Mouse (Mus musculus): ENCODE measurements around the gene 1700067P10Rik. TPM values are rescaled to one million over a fixed set of nuclear protein-coding genes. Genes with fewer than 3 reads are reported as not detected.

1700067P10Rik gene
- 0.34 TPM in 1 of 2 replicates, not detected in the other for polyA plus RNA-seq (2015; fragmentation: Nextera tagmentation; extraction: Ambion mirVana)

DNA sequence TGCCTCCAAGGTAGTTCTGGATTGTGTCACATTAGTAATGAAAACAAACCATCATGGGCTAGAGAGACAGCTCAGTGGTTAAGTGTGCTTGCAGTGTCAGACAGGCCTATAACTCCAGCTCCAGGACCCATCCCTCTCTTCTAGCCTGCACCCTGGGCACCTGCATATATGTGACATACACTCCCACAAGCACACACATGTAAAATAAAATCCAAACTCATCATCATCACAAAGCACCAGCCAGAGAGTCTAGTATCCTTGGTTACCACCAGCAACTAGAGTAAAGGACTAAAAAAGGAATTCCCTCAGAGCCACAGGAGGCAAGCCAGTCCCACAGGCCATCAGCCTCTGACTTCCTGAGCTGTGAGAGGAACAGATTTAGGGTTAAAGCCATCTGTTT, at the start of gene 1700067P10Rik:
Gene 1700067P10Rik (plus strand): TSS at position 301 of the 400 bp plus-strand sequence.
- ATAC-seq: no peak
- Histone ChIP-seq H3K9ac (replicated peaks) (no peak within 1 kb of the TSS), H3K4me2 (replicated peaks) (no peak within 1 kb of the TSS), H3K4me1 (replicated peaks) (peaks cover 5% of the 10 kb centered on the region), H3K9me3 (no peaks in the 10 kb centered on the region; the same call in 1 of the 2 replicates), H3K36me3 (no peaks in the 10 kb centered on the region), H3K4me3 (replicated peaks) (no peak within 1 kb of the TSS), H3K27ac (no peak within 1 kb of the TSS), H3K27me3 (peaks cover 10% of the 10 kb centered on the region)

DNA sequence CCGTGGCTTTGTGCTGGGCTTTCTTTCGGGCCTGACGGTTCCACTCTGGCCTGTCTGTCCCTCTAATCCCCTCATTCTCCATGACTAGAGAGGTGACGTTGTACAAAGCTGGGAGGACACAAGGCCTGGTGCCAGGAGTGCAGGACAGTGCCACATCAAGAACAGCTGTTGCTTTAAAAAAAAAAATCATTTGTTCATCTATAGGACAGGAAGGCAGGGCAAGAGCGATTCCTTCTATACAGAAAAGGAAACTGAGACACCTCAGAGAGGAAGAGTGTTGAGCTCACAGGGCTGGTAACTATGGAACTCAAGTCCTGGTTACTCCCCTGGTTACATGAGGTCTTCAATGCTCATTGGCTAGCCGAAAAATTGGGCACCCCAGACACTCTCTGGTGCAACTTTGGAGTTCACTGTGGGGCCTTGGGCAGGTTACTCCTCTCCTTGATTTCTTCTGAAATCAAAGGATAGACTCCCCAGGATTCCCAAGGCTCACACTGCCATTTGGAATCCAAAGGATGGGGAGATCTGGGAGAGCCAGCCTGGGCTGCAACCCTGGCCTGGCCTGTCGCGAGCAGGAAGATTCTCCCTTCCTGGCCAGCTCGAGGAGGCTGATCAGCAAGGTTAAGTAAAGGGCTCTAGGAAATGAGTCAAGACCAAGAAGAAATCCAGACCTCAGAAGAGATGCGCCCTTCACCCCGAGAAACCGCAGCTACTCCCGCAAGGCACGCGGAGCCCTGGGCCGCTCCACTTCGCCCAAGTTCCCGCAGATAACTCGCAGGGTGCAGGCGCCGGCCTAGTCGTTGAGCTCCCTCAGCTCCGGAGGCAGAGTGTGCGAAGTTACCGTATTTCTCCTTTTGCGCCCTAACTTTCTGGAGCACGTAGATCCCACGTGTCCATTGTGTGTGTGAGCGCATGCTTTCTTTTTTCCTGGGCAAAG, 47.5 kb upstream of the 1700067P10Rik start:
- H3K27me3 ChIP-seq: peaks cover 22% of the 10 kb centered on the region
- H3K4me1 ChIP-seq (replicated peaks): peaks cover 27% of the 10 kb centered on the region
- ATAC-seq: peak; percentile 74
- peak overlapping the region; percentile 76 for H3K27ac ChIP-seq
- H3K4me2 ChIP-seq (replicated peaks): peak overlapping the region; percentile 44
- H3K36me3 ChIP-seq: no peaks in the 10 kb centered on the region
- H3K9me3 ChIP-seq: no peaks in the 10 kb centered on the region
- WGBS: 3% methylated on average over 29 of the region's 29 CpGs
- H3K9ac ChIP-seq (replicated peaks): no peak overlapping the region
- H3K4me3 ChIP-seq (replicated peaks): no peak overlapping the region; the same call in 1 of the 2 replicates

DNA sequence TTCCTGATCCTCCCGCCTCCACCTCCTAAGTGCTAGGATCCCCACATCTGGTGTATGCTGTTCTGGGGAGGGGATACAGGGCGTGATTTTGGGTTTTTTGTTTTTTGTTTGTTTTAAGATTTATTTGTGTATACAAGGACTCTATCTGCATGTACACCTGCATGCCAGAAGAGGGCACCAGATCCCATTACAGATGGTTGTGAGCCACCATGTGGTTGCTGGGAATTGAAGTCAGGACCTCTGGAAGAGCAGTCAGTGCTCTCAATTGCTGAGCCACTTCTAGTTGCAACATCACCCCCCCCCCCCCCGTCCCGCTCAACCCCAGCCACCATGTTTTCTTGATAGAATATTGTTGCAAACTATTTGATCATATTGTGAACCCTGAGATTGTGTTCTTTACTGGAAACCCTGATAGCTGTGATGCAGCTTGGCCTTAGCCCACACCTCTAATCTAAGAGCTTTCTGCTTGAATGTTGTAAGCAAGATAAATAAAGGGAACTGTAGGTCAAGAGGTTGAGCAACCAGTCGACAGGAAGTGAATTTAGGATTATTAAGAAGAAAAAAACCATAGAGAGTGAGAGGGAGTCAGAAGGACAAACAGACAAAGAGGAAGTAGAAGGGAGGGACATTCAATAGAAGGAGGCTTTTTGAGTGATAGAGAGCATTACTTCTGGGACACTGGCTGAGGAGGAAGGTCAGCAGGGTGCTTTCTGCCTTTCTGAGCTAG, 45.8 kb upstream of the 1700067P10Rik start:
- no peak for ATAC-seq

DNA sequence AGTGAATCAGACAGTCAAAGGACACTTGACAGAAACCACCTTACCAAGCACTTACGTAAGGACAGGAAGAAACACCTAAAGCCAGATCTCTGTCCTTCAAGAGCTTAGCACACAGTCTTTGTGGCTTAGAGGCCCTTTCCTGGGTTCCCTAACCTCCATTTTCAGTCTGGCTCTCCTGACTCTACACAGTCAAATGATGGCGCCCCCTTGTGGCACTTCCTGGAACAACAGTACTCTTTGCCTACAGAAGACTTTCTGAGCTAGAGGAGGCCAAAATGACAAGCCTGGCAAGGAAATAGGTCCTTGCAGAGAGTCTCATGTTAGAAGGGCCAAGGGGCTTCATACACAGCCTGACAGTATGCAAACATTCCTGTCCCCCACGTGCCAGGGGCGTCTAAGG, 43.5 kb upstream of the 1700067P10Rik start:
- Histone ChIP-seq H3K9me3 (no peaks in the 10 kb centered on the region), H3K27ac (no peak overlapping the region), H3K36me3 (no peaks in the 10 kb centered on the region), H3K4me2 (replicated peaks) (no peak overlapping the region), H3K9ac (replicated peaks) (no peak overlapping the region), H3K27me3 (peaks cover 9% of the 10 kb centered on the region; the same call in 1 of the 2 replicates), H3K4me1 (replicated peaks) (peaks cover 13% of the 10 kb centered on the region), H3K4me3 (replicated peaks) (no peak overlapping the region)
- 30% methylated on average over 4 of the region's 4 CpGs for WGBS
- ATAC-seq: no peak

More for the DNA sequence above, 45.8 kb upstream of the 1700067P10Rik start:
- H3K4me1 ChIP-seq (replicated peaks): peaks cover 27% of the 10 kb centered on the region
- no peak overlapping the region for H3K4me3 ChIP-seq (replicated peaks)
- H3K9ac ChIP-seq (replicated peaks): no peak overlapping the region
- WGBS: 84% methylated on average over 5 of the region's 5 CpGs
- no peaks in the 10 kb centered on the region for H3K36me3 ChIP-seq
- H3K27ac ChIP-seq: no peak overlapping the region
- H3K4me2 ChIP-seq (replicated peaks): no peak overlapping the region
- H3K27me3 ChIP-seq: peaks cover 17% of the 10 kb centered on the region
- H3K9me3 ChIP-seq: no peaks in the 10 kb centered on the region

DNA sequence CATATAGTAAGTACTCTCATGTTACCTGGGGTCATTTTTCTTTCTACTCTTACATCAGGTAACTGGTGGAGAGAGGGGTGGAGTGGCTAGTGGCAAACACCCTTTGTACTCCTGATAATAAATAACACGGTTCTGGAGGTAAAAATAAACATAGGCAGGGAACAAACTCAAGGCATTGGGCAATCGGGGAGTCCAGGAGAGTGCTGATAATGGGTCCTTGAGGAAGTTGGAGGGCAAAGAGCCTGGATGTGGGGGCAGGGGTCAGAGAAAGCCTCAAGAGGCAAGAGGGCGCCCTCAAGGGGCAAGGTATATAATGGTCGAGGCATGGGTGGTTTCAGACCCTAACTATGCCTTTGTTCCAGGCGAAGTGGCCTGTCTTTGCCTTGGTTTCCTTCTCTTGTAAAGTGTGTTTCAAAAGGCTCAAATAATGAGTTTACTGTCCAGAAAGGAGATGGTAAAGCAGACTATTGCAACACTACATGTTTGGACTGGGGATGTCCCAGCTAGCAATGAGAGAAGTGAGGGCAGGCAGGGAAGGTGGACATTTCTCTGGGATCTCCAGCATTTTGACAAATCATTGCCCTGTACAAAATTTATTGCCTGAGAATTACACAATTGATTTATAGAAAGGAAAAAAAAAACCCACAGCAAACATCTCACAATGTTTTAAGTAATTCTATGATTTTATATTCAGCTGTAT, 37.3 kb upstream of the 1700067P10Rik start:
- no peak overlapping the region for H3K27ac ChIP-seq
- 84% methylated on average over 5 of the region's 5 CpGs for WGBS
- H3K9ac ChIP-seq (replicated peaks): no peak overlapping the region

DNA sequence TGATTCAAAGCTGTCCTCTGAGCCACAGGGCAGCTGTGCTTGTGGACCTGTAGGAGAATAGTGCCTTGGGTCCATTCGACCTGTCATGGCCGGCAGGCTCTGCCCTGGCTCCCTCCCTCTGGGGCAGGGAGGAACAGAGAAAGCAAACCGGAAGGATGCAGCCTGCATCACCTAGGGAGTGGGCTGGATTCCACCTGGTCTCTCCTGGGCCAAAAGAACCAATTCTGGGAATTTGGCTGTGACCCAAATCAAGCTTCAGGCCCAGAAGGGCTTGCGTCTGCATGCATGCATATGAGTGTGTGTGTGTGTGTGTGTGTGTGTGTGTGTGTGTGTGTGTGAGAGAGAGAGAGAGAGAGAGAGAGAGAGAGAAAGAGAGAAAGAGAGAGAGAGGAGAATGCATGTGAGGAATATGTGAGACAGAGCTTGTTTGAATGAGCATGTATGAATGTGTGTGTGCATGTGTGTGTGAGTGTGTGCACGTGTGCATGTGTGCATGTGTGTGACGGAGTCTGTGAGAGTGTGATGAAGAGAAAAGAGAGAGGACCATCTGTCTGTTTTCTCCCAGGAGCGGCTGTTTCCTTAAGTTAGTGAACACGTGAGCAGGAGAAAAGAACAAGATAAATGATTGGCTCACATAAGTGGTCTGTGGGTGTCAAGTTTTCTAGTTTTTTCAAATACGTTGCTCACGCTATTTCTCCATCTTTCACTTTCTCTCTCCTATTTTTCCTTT, 36.6 kb upstream of the 1700067P10Rik start:
- ATAC-seq: no peak
- no peak overlapping the region for H3K27ac ChIP-seq
- no peak overlapping the region for H3K9ac ChIP-seq (replicated peaks)
- H3K4me1 ChIP-seq (replicated peaks): peaks cover 18% of the 10 kb centered on the region
- WGBS: 80% methylated on average over 10 of the region's 10 CpGs
- no peaks in the 10 kb centered on the region for H3K9me3 ChIP-seq
- no peak overlapping the region for H3K4me2 ChIP-seq (replicated peaks)
- no peak overlapping the region for H3K4me3 ChIP-seq (replicated peaks)
- peaks cover 9% of the 10 kb centered on the region; the same call in 1 of the 2 replicates for H3K27me3 ChIP-seq
- H3K36me3 ChIP-seq: no peaks in the 10 kb centered on the region

More for the DNA sequence above, 37.3 kb upstream of the 1700067P10Rik start:
- Histone ChIP-seq H3K9me3 (no peaks in the 10 kb centered on the region), H3K4me1 (replicated peaks) (peaks cover 11% of the 10 kb centered on the region), H3K36me3 (no peaks in the 10 kb centered on the region), H3K27me3 (peaks cover 8% of the 10 kb centered on the region; the same call in 1 of the 2 replicates), H3K4me3 (replicated peaks) (no peak overlapping the region), H3K4me2 (replicated peaks) (no peak overlapping the region)
- no peak for ATAC-seq

DNA sequence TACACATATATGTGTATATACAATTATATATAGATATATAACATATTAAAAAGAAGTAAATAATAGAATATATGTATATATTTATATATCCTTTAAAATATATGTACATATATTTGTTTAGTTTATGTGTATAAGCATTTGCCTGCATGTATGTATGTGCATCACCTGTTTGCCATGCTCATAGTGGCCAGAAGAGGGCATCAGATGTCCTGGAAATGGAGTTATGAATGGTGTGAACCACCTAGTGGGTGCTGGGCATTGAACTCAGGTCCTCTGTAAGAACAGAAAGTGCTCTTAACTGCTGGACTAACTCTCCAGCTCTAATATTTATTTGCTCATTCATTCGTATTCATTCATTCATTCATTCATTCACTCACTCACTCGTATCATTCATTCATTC, 35.5 kb upstream of the 1700067P10Rik start:
- 83% methylated on average over 2 of the region's 2 CpGs for WGBS
- no peak overlapping the region for H3K9ac ChIP-seq (replicated peaks)
- H3K4me3 ChIP-seq (replicated peaks): no peak overlapping the region

DNA sequence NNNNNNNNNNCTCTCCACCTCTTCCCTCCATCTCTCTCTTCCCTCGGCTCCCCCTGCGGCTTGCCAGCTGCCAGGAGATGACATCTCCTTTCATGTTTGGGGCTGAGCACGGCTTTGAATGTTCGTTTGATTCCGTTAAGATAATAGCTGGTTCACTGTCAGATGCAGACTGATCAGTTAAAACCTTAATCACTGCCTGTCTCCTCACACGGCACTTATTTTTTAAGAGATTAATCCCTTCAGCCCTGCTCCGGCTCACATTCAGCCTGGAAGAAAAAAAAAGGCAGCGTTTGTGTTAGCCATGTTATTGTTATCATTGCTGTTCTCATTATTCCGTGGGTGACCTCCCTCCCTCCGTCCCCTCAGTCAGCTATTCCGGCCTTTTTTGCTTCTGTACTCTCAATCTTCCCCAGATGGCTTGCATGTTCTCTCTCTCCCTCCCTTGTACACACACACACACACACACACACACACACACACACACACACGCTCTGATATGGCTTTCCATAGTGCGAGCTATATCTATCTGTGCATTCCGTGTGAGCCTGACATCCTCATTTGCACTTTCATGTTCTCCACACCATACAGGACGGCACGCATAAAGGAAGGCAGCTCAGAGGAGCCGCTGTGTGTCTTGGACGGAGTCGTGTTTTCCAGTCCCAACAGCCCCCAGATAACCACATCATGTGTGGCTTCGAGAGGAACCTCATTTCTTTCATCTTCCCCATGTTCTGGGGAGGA, 33.9 kb upstream of the 1700067P10Rik start:
- Histone ChIP-seq H3K4me2 (replicated peaks) (peak overlapping the region; percentile 34), H3K4me3 (replicated peaks) (no peak overlapping the region), H3K36me3 (no peaks in the 10 kb centered on the region), H3K9me3 (no peaks in the 10 kb centered on the region), H3K27me3 (peaks cover 17% of the 10 kb centered on the region), H3K27ac (peak overlapping the region; percentile 77), H3K9ac (replicated peaks) (no peak overlapping the region; the same call in 1 of the 2 replicates), H3K4me1 (replicated peaks) (peaks cover 26% of the 10 kb centered on the region)
- 23% methylated on average over 20 of the region's 20 CpGs for WGBS
- peak; percentile 59; the same call in 1 of the 2 replicates for ATAC-seq

More for the DNA sequence above, 35.5 kb upstream of the 1700067P10Rik start:
- peaks cover 12% of the 10 kb centered on the region; the same call in 1 of the 2 replicates for H3K27me3 ChIP-seq
- H3K4me2 ChIP-seq (replicated peaks): no peak overlapping the region
- H3K9me3 ChIP-seq: no peaks in the 10 kb centered on the region
- no peak for ATAC-seq
- H3K4me1 ChIP-seq (replicated peaks): peaks cover 26% of the 10 kb centered on the region
- no peaks in the 10 kb centered on the region for H3K36me3 ChIP-seq
- H3K27ac ChIP-seq: no peak overlapping the region

DNA sequence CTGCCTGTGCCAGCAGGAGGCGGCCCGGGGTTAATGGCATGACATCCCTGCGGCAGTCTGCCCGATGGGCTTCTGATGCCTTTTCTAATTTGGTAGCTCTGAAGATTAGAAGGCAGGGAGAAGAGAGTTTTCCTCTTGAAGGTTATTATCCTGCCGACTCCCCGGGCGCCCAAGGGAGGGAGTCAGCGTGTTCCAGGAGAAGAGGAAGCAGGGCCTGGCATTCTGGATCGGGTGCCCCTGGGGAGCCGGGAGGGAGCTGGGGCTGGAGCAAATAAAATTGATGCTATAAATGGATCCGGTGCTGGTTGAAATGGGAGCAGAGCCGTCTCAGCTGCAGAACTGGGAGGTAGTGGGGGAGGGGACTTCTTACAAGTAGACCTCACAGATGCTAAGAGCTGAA, 31.7 kb upstream of the 1700067P10Rik start:
- no peaks in the 10 kb centered on the region for H3K9me3 ChIP-seq
- peaks cover 36% of the 10 kb centered on the region for H3K4me1 ChIP-seq (replicated peaks)
- H3K27me3 ChIP-seq: peaks cover 17% of the 10 kb centered on the region
- no peak overlapping the region for H3K9ac ChIP-seq (replicated peaks)
- ATAC-seq: peak; percentile 28; the same call in 1 of the 2 replicates
- peak overlapping the region; percentile 26 for H3K4me2 ChIP-seq (replicated peaks)
- no peak overlapping the region for H3K4me3 ChIP-seq (replicated peaks)
- H3K27ac ChIP-seq: peak overlapping the region; percentile 66
- H3K36me3 ChIP-seq: no peaks in the 10 kb centered on the region
- WGBS: 3% methylated on average over 12 of the region's 12 CpGs

DNA sequence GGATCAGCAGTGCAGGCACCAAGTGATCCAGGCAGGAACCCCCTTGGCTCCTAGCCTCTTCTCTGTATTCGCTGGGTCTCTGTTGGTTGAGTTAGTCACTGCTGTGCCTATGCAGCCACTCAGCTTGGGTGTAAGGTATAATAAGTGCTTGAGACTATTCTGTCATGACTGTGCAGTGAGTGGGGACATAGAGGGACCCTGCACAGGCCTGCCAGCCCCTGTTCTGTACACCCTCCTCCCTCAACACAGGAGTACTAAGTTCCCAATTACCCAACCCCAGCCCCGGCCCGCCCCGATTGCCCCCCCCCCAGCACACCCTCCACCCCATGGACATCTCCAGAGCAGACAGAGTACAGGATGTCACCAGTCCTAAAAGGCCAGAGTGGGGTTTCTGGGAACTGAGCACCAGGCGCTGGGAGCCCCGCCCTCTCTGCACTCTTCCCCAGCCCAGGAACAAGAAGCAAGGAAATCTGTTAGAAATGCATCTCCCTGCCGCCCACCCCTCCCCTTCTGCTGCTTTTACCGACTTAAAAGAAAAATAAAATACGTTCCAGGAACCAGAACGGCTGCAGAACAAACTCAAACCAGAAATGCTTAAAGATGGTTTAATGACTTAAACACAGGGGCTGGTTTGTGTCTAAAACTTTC, 24.8 kb upstream of the 1700067P10Rik start:
- no peak overlapping the region for H3K4me2 ChIP-seq (replicated peaks)
- no peaks in the 10 kb centered on the region for H3K36me3 ChIP-seq
- peak; percentile 57; the same call in 1 of the 2 replicates for ATAC-seq
- peaks cover 6% of the 10 kb centered on the region; the same call in 1 of the 2 replicates for H3K27me3 ChIP-seq
- H3K9me3 ChIP-seq: no peaks in the 10 kb centered on the region
- 37% methylated on average over 10 of the region's 10 CpGs for WGBS
- H3K9ac ChIP-seq (replicated peaks): no peak overlapping the region
- peaks cover 32% of the 10 kb centered on the region for H3K4me1 ChIP-seq (replicated peaks)
- H3K27ac ChIP-seq: no peak overlapping the region
- no peak overlapping the region for H3K4me3 ChIP-seq (replicated peaks)

Data from midbrain, embryonic 13.5 days (tissue).